Mouse (Mus musculus): ENCODE results near the gene Hist1h2bc. TPM values are rescaled to one million over a fixed set of nuclear protein-coding genes. Genes with fewer than 3 reads are reported as not detected.
"Not testable (repeated sequence)": the region's sequence is repeated elsewhere in the genome, so short reads cannot be mapped to it uniquely, and the experiment has no call there.

Gene Hist1h2bc
- 46.3 and 57.5 TPM in 2 replicates for polyA plus RNA-seq (2014; fragmentation: Nextera tagmentation; extraction: Ambion mirVana)

DNA sequence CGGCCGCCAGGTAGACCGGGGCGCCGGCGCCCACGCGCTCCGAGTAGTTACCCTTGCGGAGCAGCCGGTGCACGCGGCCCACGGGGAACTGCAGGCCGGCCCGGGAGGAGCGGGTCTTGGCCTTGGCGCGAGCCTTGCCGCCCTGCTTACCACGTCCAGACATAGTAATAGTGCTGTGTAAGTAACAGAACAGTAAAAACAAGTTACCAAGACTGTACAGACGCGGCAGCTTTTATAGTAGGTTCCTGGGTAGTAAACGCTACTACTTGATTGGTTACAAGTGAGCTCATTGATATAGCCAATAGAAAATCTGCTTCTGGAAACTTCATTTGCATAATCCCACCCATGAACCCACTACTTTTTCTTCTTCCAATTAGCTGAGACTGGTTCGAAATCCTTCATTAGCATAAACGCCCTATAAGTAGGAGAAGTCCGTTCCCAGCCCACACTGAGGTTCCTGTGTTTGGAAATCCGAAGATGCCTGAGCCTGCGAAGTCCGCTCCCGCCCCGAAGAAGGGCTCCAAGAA, at the start of gene Hist1h2bc, which contains the start of gene Hist1h2ac:
Hist1h2bc (plus strand) TSS at position 445 of the 527 bp plus-strand sequence.
Hist1h2ac (minus strand) TSS at position 194 of the 527 bp plus-strand sequence.
- DNase-seq (ENCODE audit: low spot score): peak; percentile 94
- WGBS: 0% methylated on average over 32 of the region's 32 CpGs
- ATAC-seq (replicated peaks; ENCODE audit: low FRiP score, low TSS enrichment, low read depth): peak; percentile 98
- Histone ChIP-seq H3K27me3 (replicated peaks; ENCODE audit: control insufficient read depth, insufficient read depth, low read length) (no peaks in the 10 kb centered on the region), H3K36me3 (ENCODE audit: control insufficient read depth, insufficient read depth, low read length) (no peaks in the 10 kb centered on the region), H3K4me3 (ENCODE audit: low read depth, low read length) (peak within 1 kb of the TSS; percentile 46), H3K9me3 (ENCODE audit: control insufficient read depth, low read length) (no peaks in the 10 kb centered on the region), H3K4me2 (ENCODE audit: low read length) (peak within 1 kb of the TSS; percentile 72), H3K4me1 (replicated peaks; ENCODE audit: control insufficient read depth, insufficient read depth, low read length) (peaks cover 4% of the 10 kb centered on the region; the same call in 1 of the 2 replicates), H3K27ac (ENCODE audit: low read depth) (peak within 1 kb of the TSS; percentile 99), H3K9ac (ENCODE audit: low read length) (peak within 1 kb of the TSS; percentile 82)

DNA sequence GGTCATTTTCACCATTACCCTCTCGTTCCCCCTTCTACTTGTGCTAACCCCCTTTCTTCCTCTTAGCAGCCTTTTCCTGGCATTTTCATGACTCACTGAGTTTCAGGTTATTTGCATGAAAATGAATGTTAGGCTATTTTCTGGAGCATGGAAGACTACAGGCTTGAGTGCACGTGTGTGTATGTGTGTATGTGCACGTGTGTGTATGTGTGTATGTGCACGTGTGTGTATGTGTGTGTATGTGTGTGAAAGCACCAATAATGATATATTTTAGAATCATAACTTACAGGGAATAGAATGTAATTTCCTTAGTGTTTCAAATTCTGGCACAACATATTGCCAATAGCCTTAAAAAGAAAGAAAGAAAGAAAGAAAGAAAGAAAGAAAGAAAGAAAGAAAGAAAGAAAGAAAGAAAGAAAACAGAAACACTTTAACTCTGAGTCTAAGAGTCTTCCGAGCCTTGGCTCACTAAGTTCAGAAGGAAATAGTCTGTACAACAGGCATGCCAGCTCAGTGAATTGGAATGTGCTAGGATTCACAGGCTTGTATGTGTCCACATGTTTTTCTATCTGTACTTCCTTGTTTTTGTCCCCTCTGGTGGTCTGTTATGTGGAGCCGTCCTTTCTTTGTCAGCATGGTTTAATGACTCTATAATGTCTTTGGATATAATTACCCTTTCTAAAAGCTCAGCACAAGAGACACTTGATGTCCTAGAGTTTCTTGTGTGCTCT, 24.2 kb upstream of the Hist1h2bc start:
- WGBS: 67% methylated on average over 6 of the region's 6 CpGs
- no peak for DNase-seq (ENCODE audit: low spot score)

DNA sequence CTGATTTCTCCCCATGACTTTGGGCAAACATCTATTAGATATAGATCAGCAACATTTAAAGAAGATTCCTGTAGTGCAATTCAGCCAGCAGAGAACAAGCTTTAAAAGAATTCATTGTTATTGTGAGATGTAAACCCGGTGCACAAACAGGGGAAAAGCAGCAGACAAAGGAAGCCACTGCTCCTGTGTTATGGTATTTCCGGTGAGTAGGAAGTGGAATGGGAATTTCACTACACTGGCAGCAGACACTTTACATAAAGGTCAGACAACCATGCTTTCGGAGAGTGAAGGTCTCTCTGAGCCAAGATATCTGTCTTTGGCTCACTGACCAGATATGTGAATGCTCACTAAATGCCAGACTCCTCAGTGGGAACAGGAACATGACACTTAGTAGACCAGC, 21.5 kb upstream of the Hist1h2bc start:
- H3K27me3 ChIP-seq (replicated peaks; ENCODE audit: control insufficient read depth, insufficient read depth, low read length): no peaks in the 10 kb centered on the region
- H3K36me3 ChIP-seq (ENCODE audit: control insufficient read depth, insufficient read depth, low read length): no peaks in the 10 kb centered on the region
- H3K4me2 ChIP-seq (ENCODE audit: low read length): no peak overlapping the region
- no peak overlapping the region for H3K4me3 ChIP-seq (ENCODE audit: low read depth, low read length)
- 59% methylated on average over 3 of the region's 3 CpGs for WGBS
- H3K9ac ChIP-seq (ENCODE audit: low read length): no peak overlapping the region
- H3K27ac ChIP-seq (ENCODE audit: low read depth): no peak overlapping the region
- H3K4me1 ChIP-seq (replicated peaks; ENCODE audit: control insufficient read depth, insufficient read depth, low read length): no peaks in the 10 kb centered on the region
- ATAC-seq (replicated peaks; ENCODE audit: low FRiP score, low TSS enrichment, low read depth): no peak
- DNase-seq (ENCODE audit: low spot score): no peak
- no peaks in the 10 kb centered on the region for H3K9me3 ChIP-seq (ENCODE audit: control insufficient read depth, low read length)

More for the DNA sequence above, 24.2 kb upstream of the Hist1h2bc start:
- no peak overlapping the region for H3K4me2 ChIP-seq (ENCODE audit: low read length)
- no peak overlapping the region for H3K4me3 ChIP-seq (ENCODE audit: low read depth, low read length)
- no peaks in the 10 kb centered on the region for H3K36me3 ChIP-seq (ENCODE audit: control insufficient read depth, insufficient read depth, low read length)
- no peak for ATAC-seq (replicated peaks; ENCODE audit: low FRiP score, low TSS enrichment, low read depth)
- H3K4me1 ChIP-seq (replicated peaks; ENCODE audit: control insufficient read depth, insufficient read depth, low read length): no peaks in the 10 kb centered on the region
- H3K9me3 ChIP-seq (ENCODE audit: control insufficient read depth, low read length): no peaks in the 10 kb centered on the region
- no peaks in the 10 kb centered on the region for H3K27me3 ChIP-seq (replicated peaks; ENCODE audit: control insufficient read depth, insufficient read depth, low read length)
- no peak overlapping the region for H3K9ac ChIP-seq (ENCODE audit: low read length)
- H3K27ac ChIP-seq (ENCODE audit: low read depth): no peak overlapping the region

GRCm38 (mm10) chr13:23681990-23682582, 1.9 kb upstream of the Hist1h2bc start:
- Histone ChIP-seq H3K4me3 (ENCODE audit: low read depth, low read length) (no peak overlapping the region; the same call in 1 of the 2 replicates), H3K9ac (ENCODE audit: low read length) (no peak overlapping the region), H3K9me3 (ENCODE audit: control insufficient read depth, low read length) (no peaks in the 10 kb centered on the region), H3K27ac (ENCODE audit: low read depth) (peak overlapping the region; percentile 99; the same call in 1 of the 2 replicates), H3K36me3 (ENCODE audit: control insufficient read depth, insufficient read depth, low read length) (no peaks in the 10 kb centered on the region), H3K4me1 (replicated peaks; ENCODE audit: control insufficient read depth, insufficient read depth, low read length) (peaks cover 4% of the 10 kb centered on the region; the same call in 1 of the 2 replicates), H3K27me3 (replicated peaks; ENCODE audit: control insufficient read depth, insufficient read depth, low read length) (no peaks in the 10 kb centered on the region), H3K4me2 (ENCODE audit: low read length) (0 out of 2 replicates have a peak overlapping the region, but pooled peaks have one; percentile 49)
- DNase-seq (ENCODE audit: low spot score) (no peak), ATAC-seq (replicated peaks; ENCODE audit: low FRiP score, low TSS enrichment, low read depth) (no peak)
- 78% methylated on average over 6 of the region's 6 CpGs for WGBS

DNA sequence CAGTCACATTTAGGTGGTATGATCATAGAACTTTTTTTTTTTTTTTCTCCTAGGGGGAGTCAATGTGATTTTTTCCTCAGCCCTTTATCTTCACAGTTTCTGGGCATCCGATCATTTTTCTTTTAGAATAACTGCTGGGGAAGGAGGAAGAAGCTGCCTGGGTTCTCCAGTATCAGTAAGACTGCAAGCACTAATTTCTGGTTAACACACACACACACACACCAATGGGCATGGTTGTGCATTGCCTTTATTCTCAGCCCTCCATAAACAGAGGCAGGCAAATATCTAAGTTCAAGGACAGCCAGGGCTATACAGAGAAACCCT, 1.4 kb upstream of the Hist1h2bc start:
- Histone ChIP-seq H3K4me2 (ENCODE audit: low read length) (peak overlapping the region; percentile 49), H3K4me1 (replicated peaks; ENCODE audit: control insufficient read depth, insufficient read depth, low read length) (peaks cover 4% of the 10 kb centered on the region; the same call in 1 of the 2 replicates), H3K4me3 (ENCODE audit: low read depth, low read length) (peak overlapping the region; percentile 45), H3K9me3 (ENCODE audit: control insufficient read depth, low read length) (no peaks in the 10 kb centered on the region), H3K27me3 (replicated peaks; ENCODE audit: control insufficient read depth, insufficient read depth, low read length) (no peaks in the 10 kb centered on the region), H3K27ac (ENCODE audit: low read depth) (peak overlapping the region; percentile 99), H3K9ac (ENCODE audit: low read length) (peak overlapping the region; percentile 55), H3K36me3 (ENCODE audit: control insufficient read depth, insufficient read depth, low read length) (no peaks in the 10 kb centered on the region)
- WGBS: 21% methylated on average over 1 of the region's 1 CpGs
- ATAC-seq (replicated peaks; ENCODE audit: low FRiP score, low TSS enrichment, low read depth) (no peak), DNase-seq (ENCODE audit: low spot score) (peak; percentile 76)

- Histone ChIP-seq H3K4me2 (ENCODE audit: low read length) (peak overlapping the region; percentile 49), H3K27ac (ENCODE audit: low read depth) (peak overlapping the region; percentile 99), H3K9ac (ENCODE audit: low read length) (peak overlapping the region; percentile 55), H3K4me3 (ENCODE audit: low read depth, low read length) (peak overlapping the region; percentile 45)
- ATAC-seq (replicated peaks; ENCODE audit: low FRiP score, low TSS enrichment, low read depth): peak; percentile 33; the same call in 1 of the 2 replicates
- H3K36me3 ChIP-seq (ENCODE audit: control insufficient read depth, insufficient read depth, low read length); H3K9me3 ChIP-seq (ENCODE audit: control insufficient read depth, low read length); H3K27me3 ChIP-seq (replicated peaks; ENCODE audit: control insufficient read depth, insufficient read depth, low read length); DNase-seq (ENCODE audit: low spot score); H3K4me1 ChIP-seq (replicated peaks; ENCODE audit: control insufficient read depth, insufficient read depth, low read length): not testable (repeated sequence)
- 12% methylated on average over 12 of the region's 30 CpGs for WGBS
These were observed 848 bp upstream of the Hist1h2bc start for GRCm38 (mm10) chr13:23682947-23683754.

GRCm38 (mm10) chr13:23684295-23684945, 421 bp downstream of the Hist1h2bc start:
- not testable (repeated sequence) for H3K9me3 ChIP-seq (ENCODE audit: control insufficient read depth, low read length); H3K27me3 ChIP-seq (replicated peaks; ENCODE audit: control insufficient read depth, insufficient read depth, low read length); H3K4me1 ChIP-seq (replicated peaks; ENCODE audit: control insufficient read depth, insufficient read depth, low read length); H3K36me3 ChIP-seq (ENCODE audit: control insufficient read depth, insufficient read depth, low read length)
- Histone ChIP-seq H3K4me3 (ENCODE audit: low read depth, low read length) (peak overlapping the region; percentile 46), H3K4me2 (ENCODE audit: low read length) (peak overlapping the region; percentile 72), H3K9ac (ENCODE audit: low read length) (peak overlapping the region; percentile 82), H3K27ac (ENCODE audit: low read depth) (peak overlapping the region; percentile 99)
- peak; percentile 14 for ATAC-seq (replicated peaks; ENCODE audit: low FRiP score, low TSS enrichment, low read depth)
- 0% methylated on average over 11 of the region's 37 CpGs for WGBS
- DNase-seq (ENCODE audit: low spot score): peak; percentile 85
